Mouse (Mus musculus) limb, embryonic 11.5 days (tissue): ENCODE measurements around the gene Olfr263. TPM values are rescaled to one million over a fixed set of nuclear protein-coding genes. Genes with fewer than 3 reads are reported as not detected.

Experiments used
- ATAC-seq: fragments of 200-750 bp; cut with Nextera tagmentation; 2 replicates; pipeline ENCODE4 v1.8.0; 2017; ENCODE audit warnings: low read depth; ENCODE audit not compliant: insufficient number of reproducible peaks, low FRiP score, low TSS enrichment
- DNase-seq: peaks from one replicate; pipeline ENCODE4 v3.0.0-alpha.2; 2015; ENCODE audit warnings: low spot score
- H3K27ac ChIP-seq: fragments of 300-500 bp; sonication (generic); replicated peaks from 2 replicates; pipeline ENCODE4 v1.5.1; 2014; ENCODE audit warnings: low read depth, mild to moderate bottlenecking, low read length
- H3K27me3 ChIP-seq: fragments of 300-500 bp; sonication (generic); 2 replicates; pipeline ENCODE4 v1.6.1; 2014; ENCODE audit warnings: mild to moderate bottlenecking, low read length, mixed read lengths; ENCODE audit not compliant: control insufficient read depth, insufficient read depth
- H3K36me3 ChIP-seq: fragments of 300-500 bp; sonication (generic); 2 replicates; pipeline ENCODE4 v1.6.1; 2014; ENCODE audit warnings: mild to moderate bottlenecking, low read length, moderate library complexity, mixed read lengths; ENCODE audit not compliant: control insufficient read depth, insufficient read depth
- H3K4me1 ChIP-seq: fragments of 300-500 bp; sonication (generic); 2 replicates; pipeline ENCODE4 v1.6.1; 2014; ENCODE audit warnings: low read length, mixed read lengths; ENCODE audit not compliant: control insufficient read depth, insufficient read depth
- H3K4me2 ChIP-seq: fragments of 300-500 bp; sonication (generic); 2 replicates; pipeline ENCODE4 v1.6.1; 2014; ENCODE audit warnings: low read depth, mild to moderate bottlenecking, moderate library complexity; ENCODE audit not compliant: severe bottlenecking
- H3K4me3 ChIP-seq: fragments of 300-500 bp; sonication (generic); 2 replicates; pipeline ENCODE4 v1.5.1; 2014; ENCODE audit warnings: low read depth, low read length
- H3K9ac ChIP-seq: fragments of 300-500 bp; sonication (generic); 2 replicates; pipeline ENCODE4 v1.6.1; 2014; ENCODE audit warnings: mild to moderate bottlenecking, low read length
- H3K9me3 ChIP-seq: fragments of 300-500 bp; sonication (generic); 2 replicates; pipeline ENCODE4 v1.6.1; 2016; ENCODE audit warnings: low read length; ENCODE audit not compliant: control insufficient read depth
- WGBS: fragments of 180-500 bp; shearing (Covaris S2); extraction: QIAGEN DNeasy Blood & Tissue Kit; methylation state at CpG from one replicate; pipeline ENCODE4 v1.1.7; 2014; 5-methylcytosine and 5-hydroxymethylcytosine counted together
- polyA plus RNA-seq: library from polyadenylated mRNA; unstranded; fragments of >200 nt; fragmentation: Nextera tagmentation; extraction: Ambion mirVana; gene quantifications from 2 replicates; pipeline ENCODE4 v1.2.1, GENCODE M21; 2014

The Olfr263 gene
- polyA plus RNA-seq, 1 experiment from 2014 or later: not detected

DNA sequence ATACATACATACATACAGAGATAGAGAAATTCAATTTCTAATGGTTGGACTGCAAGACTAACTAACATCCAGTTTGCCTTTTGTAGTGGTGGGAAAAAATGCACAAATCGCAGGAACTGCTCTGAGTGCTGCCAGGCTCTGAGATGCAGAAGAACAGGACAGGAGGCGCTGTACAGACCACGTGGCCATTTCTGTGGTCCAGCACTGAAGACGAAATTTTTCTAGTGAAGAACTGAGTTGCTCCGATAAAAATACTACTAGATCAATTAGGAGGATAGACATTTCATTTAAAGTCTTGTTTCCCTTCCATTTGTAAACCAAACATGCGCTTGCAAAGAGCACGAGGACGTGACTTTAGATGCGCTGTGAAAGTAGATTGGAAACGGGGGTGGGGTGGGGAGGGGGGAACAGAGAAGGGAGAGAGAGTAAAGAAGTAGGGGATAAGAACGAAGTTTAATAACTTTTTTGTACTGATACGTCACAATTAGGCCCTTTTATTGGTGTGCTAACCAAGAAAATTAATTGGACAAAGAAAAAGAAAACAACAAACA is 42.2 kb downstream of the Olfr263 start:
- peaks cover 4% of the 10 kb centered on the region; the same call in 1 of the 2 replicates for H3K4me1 ChIP-seq

DNA sequence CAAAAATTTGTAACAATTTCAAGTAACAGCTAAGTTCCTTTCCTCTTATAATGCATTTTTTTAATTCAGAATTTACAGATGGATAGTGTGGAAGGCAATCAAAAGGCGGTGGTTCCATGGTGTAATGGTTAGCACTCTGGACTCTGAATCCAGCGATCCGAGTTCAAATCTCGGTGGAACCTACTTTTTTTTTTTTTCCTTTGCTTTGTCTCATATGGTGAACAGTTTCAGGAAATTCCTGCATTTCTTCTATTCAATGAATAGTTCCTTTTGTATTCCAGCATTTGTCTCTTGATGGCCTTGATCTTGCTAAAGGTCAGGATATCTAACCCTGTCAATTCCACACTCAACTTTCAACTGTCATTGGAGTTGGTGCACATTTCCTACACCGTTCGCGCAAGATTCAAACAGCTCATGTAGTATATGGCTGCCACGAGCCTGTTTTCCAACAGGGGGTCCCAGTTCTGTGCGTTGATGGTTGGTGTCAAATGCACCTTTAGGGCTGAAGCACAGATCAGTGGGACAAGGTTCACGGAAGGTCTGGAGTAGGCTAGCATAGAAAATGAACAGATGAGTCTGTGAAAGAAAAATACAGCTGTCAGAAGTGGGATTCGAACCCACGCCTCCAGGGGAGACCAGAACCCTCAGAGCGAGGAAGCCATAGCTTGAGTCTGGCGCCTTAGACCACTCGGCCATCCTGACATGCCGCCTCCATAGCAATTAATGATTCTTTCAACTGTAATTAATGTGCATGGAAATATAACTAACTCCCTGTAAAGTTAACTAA is 43.0 kb downstream of the Olfr263 start:
- H3K27me3 ChIP-seq: no peaks in the 10 kb centered on the region
- H3K36me3 ChIP-seq: no peaks in the 10 kb centered on the region
- ATAC-seq (peak; percentile 56; the same call in 1 of the 2 replicates), DNase-seq (peak; percentile 88)
- peak overlapping the region; percentile 53 for H3K4me2 ChIP-seq
- H3K27ac ChIP-seq: no peak overlapping the region
- H3K4me3 ChIP-seq: peak overlapping the region; percentile 41
- H3K9me3 ChIP-seq: no peaks in the 10 kb centered on the region
- WGBS: under 1% methylated on average over 16 of the region's 16 CpGs
- H3K9ac ChIP-seq: no peak overlapping the region
- H3K4me1 ChIP-seq: peaks cover 4% of the 10 kb centered on the region; the same call in 1 of the 2 replicates

More for the DNA sequence above, 42.2 kb downstream of the Olfr263 start:
- DNase-seq (peak; percentile 66), ATAC-seq (no peak)
- Histone ChIP-seq H3K4me3 (peak overlapping the region; percentile 41), H3K27me3 (no peaks in the 10 kb centered on the region), H3K36me3 (no peaks in the 10 kb centered on the region), H3K9me3 (no peaks in the 10 kb centered on the region), H3K27ac (no peak overlapping the region), H3K4me2 (peak overlapping the region; percentile 53), H3K9ac (0 out of 2 replicates have a peak overlapping the region, but pooled peaks have one; percentile 2)
- 0% methylated on average over 12 of the region's 12 CpGs for WGBS

- no peaks in the 10 kb centered on the region for H3K9me3 ChIP-seq
- WGBS: under 1% methylated on average over 11 of the region's 11 CpGs
- H3K4me2 ChIP-seq: peak overlapping the region; percentile 42
- H3K27ac ChIP-seq: no peak overlapping the region
- peak overlapping the region; percentile 29 for H3K4me3 ChIP-seq
- ATAC-seq (no peak), DNase-seq (peak; percentile 86)
- peaks cover 4% of the 10 kb centered on the region; the same call in 1 of the 2 replicates for H3K4me1 ChIP-seq
- no peak overlapping the region for H3K9ac ChIP-seq
- no peaks in the 10 kb centered on the region for H3K27me3 ChIP-seq
- no peaks in the 10 kb centered on the region for H3K36me3 ChIP-seq
Observed at GRCm38 (mm10) chr13:21173072-21173471, 43.6 kb downstream of the Olfr263 start.

DNA sequence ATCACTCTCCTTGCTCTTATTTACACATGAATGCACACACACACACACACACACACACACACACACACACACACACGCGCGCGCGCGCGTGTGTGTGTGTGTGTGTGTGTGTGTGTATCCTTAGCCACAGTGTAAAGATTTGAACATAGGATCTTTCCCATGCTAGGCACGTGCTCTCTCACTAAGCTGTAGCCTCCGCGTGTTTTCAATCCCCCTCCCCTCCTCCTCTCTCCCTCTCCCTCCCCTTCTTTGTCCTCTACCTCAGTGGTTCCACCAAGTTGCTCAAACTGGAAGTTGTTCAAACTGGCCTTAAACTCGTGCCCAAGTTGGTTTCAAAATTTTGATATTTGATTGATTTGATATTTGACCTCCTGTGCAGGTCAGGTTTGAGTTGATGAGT is 47.3 kb downstream of the Olfr263 start:
- peaks cover 5% of the 10 kb centered on the region for H3K4me1 ChIP-seq
- no peak for ATAC-seq
- H3K9ac ChIP-seq: no peak overlapping the region
- H3K9me3 ChIP-seq: no peaks in the 10 kb centered on the region
- no peak overlapping the region for H3K27ac ChIP-seq
- no peaks in the 10 kb centered on the region for H3K27me3 ChIP-seq
- no peak overlapping the region for H3K4me2 ChIP-seq
- DNase-seq: no peak
- H3K36me3 ChIP-seq: no peaks in the 10 kb centered on the region
- H3K4me3 ChIP-seq: no peak overlapping the region
- 69% methylated on average over 10 of the region's 11 CpGs for WGBS

GRCm38 (mm10) chr13:21177657-21178056 is 48.2 kb downstream of the Olfr263 start:
- Histone ChIP-seq H3K36me3 (peaks cover 8% of the 10 kb centered on the region; the same call in 1 of the 2 replicates), H3K4me1 (peaks cover 14% of the 10 kb centered on the region), H3K9ac (no peak overlapping the region), H3K27me3 (no peaks in the 10 kb centered on the region), H3K4me3 (no peak overlapping the region), H3K4me2 (no peak overlapping the region), H3K27ac (no peak overlapping the region), H3K9me3 (no peaks in the 10 kb centered on the region)
- DNase-seq (no peak), ATAC-seq (no peak)
- WGBS: 68% methylated on average over 5 of the region's 5 CpGs

GRCm38 (mm10) chr13:21178364-21178763 is 48.9 kb downstream of the Olfr263 start:
- no peak overlapping the region for H3K4me3 ChIP-seq
- no peak overlapping the region for H3K9ac ChIP-seq

DNA sequence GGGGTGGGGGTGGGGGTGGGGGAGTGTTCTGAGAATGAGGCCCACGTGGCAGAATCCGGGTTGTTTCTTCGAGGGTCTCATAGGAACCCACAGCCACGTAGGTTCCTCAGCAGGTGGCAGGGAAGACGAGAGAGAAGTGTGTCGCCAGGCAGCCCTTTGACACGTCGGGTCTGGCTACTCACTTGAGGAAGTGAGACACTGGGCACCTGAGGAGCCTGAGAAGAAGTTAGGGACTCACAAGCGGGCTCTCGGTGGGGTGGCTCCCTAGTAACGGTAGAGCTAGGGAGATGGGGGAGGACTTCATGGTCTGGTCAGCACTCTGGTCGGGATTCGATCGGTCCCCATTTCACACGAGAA is 49.9 kb downstream of the Olfr263 start, which contains the start of gene Trim27:
Trim27 (plus strand) TSS at position 79 of the 357 bp plus-strand sequence.
- DNase-seq (no peak), ATAC-seq (peak; percentile 45)
- Histone ChIP-seq H3K4me1 (peaks cover 15% of the 10 kb centered on the region), H3K27me3 (no peaks in the 10 kb centered on the region), H3K36me3 (peaks cover 21% of the 10 kb centered on the region), H3K4me2 (peak within 1 kb of the TSS; percentile 78), H3K27ac (peak within 1 kb of the TSS; percentile 94), H3K9ac (peak within 1 kb of the TSS; percentile 96), H3K4me3 (peak within 1 kb of the TSS; percentile 100), H3K9me3 (no peaks in the 10 kb centered on the region)
- WGBS: under 1% methylated on average over 15 of the region's 15 CpGs

More at GRCm38 (mm10) chr13:21178364-21178763, 48.9 kb downstream of the Olfr263 start:
- Histone ChIP-seq H3K27me3 (no peaks in the 10 kb centered on the region), H3K27ac (no peak overlapping the region), H3K36me3 (peaks cover 12% of the 10 kb centered on the region; the same call in 1 of the 2 replicates), H3K4me1 (peaks cover 15% of the 10 kb centered on the region), H3K9me3 (no peaks in the 10 kb centered on the region), H3K4me2 (no peak overlapping the region)
- ATAC-seq (no peak), DNase-seq (no peak)
- 83% methylated on average over 5 of the region's 5 CpGs for WGBS

DNA sequence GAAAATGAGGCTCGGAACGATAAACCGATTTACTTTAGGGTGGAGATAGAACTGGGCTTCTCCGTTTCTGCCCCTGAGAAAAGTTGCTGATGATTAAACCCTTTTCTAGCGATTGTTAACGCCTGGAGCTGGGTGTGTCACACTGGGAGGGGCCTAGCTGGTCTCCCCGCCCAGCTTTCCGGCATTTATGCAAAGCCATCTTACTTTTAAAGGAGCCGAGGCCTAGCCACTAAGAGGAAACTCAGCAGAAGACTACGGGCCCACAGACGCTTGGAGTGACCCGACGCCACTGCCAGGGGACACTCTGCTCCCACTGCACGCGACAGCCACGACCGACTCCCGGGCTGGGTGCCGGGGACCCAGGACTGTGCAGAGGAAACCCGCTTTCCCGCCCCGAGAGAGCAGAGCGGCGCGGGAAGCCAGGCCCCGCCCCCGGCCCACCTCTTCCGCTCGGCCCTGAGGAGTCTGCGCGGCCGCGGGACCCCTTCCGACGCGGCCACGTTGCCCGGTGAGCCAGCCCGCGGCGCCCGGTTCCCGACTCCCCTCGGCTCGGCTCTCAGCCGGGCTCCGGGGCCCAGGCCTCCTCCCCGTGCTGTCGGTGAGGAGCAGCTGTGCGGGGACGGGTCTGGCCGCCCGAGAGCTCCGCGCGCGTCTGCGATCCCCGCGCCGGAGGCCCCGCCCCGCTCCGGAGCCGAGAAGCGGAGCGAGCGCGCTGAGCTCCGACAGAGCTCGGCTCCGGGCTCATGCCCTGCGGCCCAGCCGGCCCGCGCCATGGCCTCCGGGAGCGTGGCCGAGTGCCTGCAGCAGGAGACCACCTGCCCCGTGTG is 50.5 kb downstream of the Olfr263 start:
- DNase-seq (peak; percentile 88), ATAC-seq (peak; percentile 94)
- WGBS: under 1% methylated on average over 74 of the region's 80 CpGs

More for the DNA sequence above, 50.5 kb downstream of the Olfr263 start:
- peaks cover 15% of the 10 kb centered on the region for H3K4me1 ChIP-seq
- no peaks in the 10 kb centered on the region for H3K27me3 ChIP-seq
- peak overlapping the region; percentile 96 for H3K9ac ChIP-seq
- H3K36me3 ChIP-seq: peaks cover 21% of the 10 kb centered on the region
- no peaks in the 10 kb centered on the region for H3K9me3 ChIP-seq
- peak overlapping the region; percentile 100 for H3K4me3 ChIP-seq
- peak overlapping the region; percentile 94 for H3K27ac ChIP-seq
- H3K4me2 ChIP-seq: peak overlapping the region; percentile 78
